Comparison of ENCODE assay signal across 9 mouse cellular contexts in genomic region chr5:4755326-4755725, GRCm38 (mm10). TPM values are rescaled to one million over a fixed set of nuclear protein-coding genes. Genes with fewer than 3 reads are reported as not detected.
DNase-seq lines count a peak whose midpoint lies in the region; ATAC-seq and TF ChIP-seq lines count a peak whose summit lies in the region.
"Had no signal": no experiment of that assay in that cellular context is flagged by ENCODE, and none has a peak within 500 bp of the region (broad histone marks: within the 10 kb centered on the region; RNA-seq: fewer than 3 reads in every experiment).

No protein-coding gene starts in this region.

- no peak for DNase-seq in heart, embryonic 10.5 days (ENCODE audit: low spot score)
- no peak for DNase-seq in heart, adult 18-20 months
- no peak for DNase-seq in forebrain, embryonic 14.5 days (ENCODE audit: low spot score)
- DNase-seq in liver, embryonic 14.5 days (ENCODE audit: low read depth in 3 of 3, low spot score in 3 of 3): no peak
- DNase-seq in frontal cortex, postnatal 36 days (ENCODE audit: low spot score in 2 of 2): no peak
- no peak for DNase-seq in adrenal gland, postnatal 4 days (ENCODE audit: low spot score in 2 of 2)
- DNase-seq in urinary bladder, postnatal 4 days (ENCODE audit: low spot score in 2 of 2): no peak

- H3K27ac ChIP-seq in heart, embryonic 10.5 days: peak overlapping the region; percentile 97; the same call in 1 of the 2 replicates
- H3K27ac ChIP-seq in ES-Bruce4 (ENCODE audit: insufficient read depth, low read length): no peak overlapping the region
- H3K27ac ChIP-seq in forebrain, embryonic 14.5 days (ENCODE audit: low read depth, low read length): no peak overlapping the region
- H3K27ac ChIP-seq in liver, embryonic 14.5 days: no peak overlapping the region

- no peak for TF ChIP-seq EP300 in ES-Bruce4 (IDR thresholded peaks at IDR 0.05; ENCODE audit: insufficient read depth, low read depth, low read length)
- no peak for TF ChIP-seq EP300 in liver, embryonic 14.5 days (IDR thresholded peaks at IDR 0.05; ENCODE audit: low read depth)

- ATAC-seq in forebrain, embryonic 14.5 days: no peak
- ATAC-seq in liver, embryonic 14.5 days (ENCODE audit: insufficient read depth): no peak

- H3K9ac ChIP-seq in ES-Bruce4 (ENCODE audit: low read depth, poor library complexity, severe bottlenecking): no peak overlapping the region
- H3K9ac ChIP-seq in forebrain, embryonic 14.5 days (ENCODE audit: low read length): peak overlapping the region; percentile 95
- H3K9ac ChIP-seq in liver, embryonic 14.5 days (replicated peaks): no peak overlapping the region

- no peak for TF ChIP-seq CTCF in ES-Bruce4 (IDR thresholded peaks at IDR 0.05; ENCODE audit: low read depth, low read length)
- TF ChIP-seq CTCF in liver, embryonic 14.5 days (IDR thresholded peaks at IDR 0.05; ENCODE audit: low read depth): no peak

- H3K4me3 ChIP-seq in heart, embryonic 10.5 days: peak overlapping the region; percentile 78
- H3K4me3 ChIP-seq in ES-Bruce4 (ENCODE audit: low read depth, low read length): peak overlapping the region; percentile 67; the same call in 1 of the 2 replicates
- peak overlapping the region; percentile 88 for H3K4me3 ChIP-seq in forebrain, embryonic 14.5 days (ENCODE audit: low read depth, low read length)
- peak overlapping the region; percentile 14 to 54; a peak in 3 of 4 replicates for H3K4me3 ChIP-seq in liver, embryonic 14.5 days (ENCODE audit: insufficient read depth in 1 of 2, low read depth in 2 of 2, low read length in 2 of 2)

- H3K9me3 ChIP-seq in heart, embryonic 10.5 days: no peaks in the 10 kb centered on the region
- no peaks in the 10 kb centered on the region for H3K9me3 ChIP-seq in ES-Bruce4 (replicated peaks; ENCODE audit: control insufficient read depth, insufficient read depth, low read length, poor library complexity, severe bottlenecking)
- no peaks in the 10 kb centered on the region for H3K9me3 ChIP-seq in forebrain, embryonic 14.5 days (replicated peaks; ENCODE audit: control insufficient read depth, low read length)
- H3K9me3 ChIP-seq in liver, embryonic 14.5 days (ENCODE audit: control insufficient read depth, low read length): no peaks in the 10 kb centered on the region

- H3K4me2 ChIP-seq in forebrain, embryonic 14.5 days (ENCODE audit: low read length): peak overlapping the region; percentile 96
- no peak overlapping the region for H3K4me2 ChIP-seq in liver, embryonic 14.5 days (ENCODE audit: low read depth)

- peaks cover 33% of the 10 kb centered on the region for H3K4me1 ChIP-seq in heart, embryonic 10.5 days
- no peaks in the 10 kb centered on the region for H3K4me1 ChIP-seq in ES-Bruce4 (ENCODE audit: control insufficient read depth, insufficient read depth, low read length)
- peaks cover 27% of the 10 kb centered on the region for H3K4me1 ChIP-seq in forebrain, embryonic 14.5 days (ENCODE audit: control insufficient read depth, insufficient read depth, low read length)
- no peaks in the 10 kb centered on the region for H3K4me1 ChIP-seq in liver, embryonic 14.5 days (replicated peaks; ENCODE audit: control insufficient read depth in 2 of 2, insufficient read depth in 2 of 2, low read length in 1 of 2)

- 36% methylated on average over 11 of the region's 11 CpGs for WGBS in heart, embryonic 10.5 days
- 26% methylated on average over 11 of the region's 11 CpGs for WGBS in forebrain, embryonic 14.5 days
- WGBS in liver, embryonic 14.5 days (ENCODE audit: insufficient replicate concordance): 38% methylated on average over 11 of the region's 11 CpGs

- TF ChIP-seq POLR2A in ES-Bruce4 (IDR thresholded peaks at IDR 0.05; ENCODE audit: insufficient read depth, low read length): no peak

- H3K27me3 ChIP-seq in heart, embryonic 10.5 days (ENCODE audit: insufficient read depth, poor library complexity, severe bottlenecking): no peaks in the 10 kb centered on the region; the same call in 1 of the 2 replicates
- H3K27me3 ChIP-seq in ES-Bruce4 (ENCODE audit: control insufficient read depth, insufficient read depth, low read length, poor library complexity, severe bottlenecking): peaks cover 6% of the 10 kb centered on the region; the same call in 1 of the 2 replicates
- no peaks in the 10 kb centered on the region for H3K27me3 ChIP-seq in forebrain, embryonic 14.5 days (replicated peaks; ENCODE audit: control insufficient read depth, insufficient read depth, low read length)
- peaks cover 47% of the 10 kb centered on the region for H3K27me3 ChIP-seq in liver, embryonic 14.5 days (ENCODE audit: control insufficient read depth, insufficient read depth, low read length)
- H3K27me3 ChIP-seq: CH12.LX had no signal

- H3K36me3 ChIP-seq in heart, embryonic 10.5 days: peaks cover 2% of the 10 kb centered on the region; the same call in 1 of the 2 replicates
- H3K36me3 ChIP-seq in ES-Bruce4 (ENCODE audit: control insufficient read depth, insufficient read depth, low read length, poor library complexity, severe bottlenecking): no peaks in the 10 kb centered on the region
- H3K36me3 ChIP-seq in forebrain, embryonic 14.5 days (ENCODE audit: control insufficient read depth, insufficient read depth, low read length): peaks cover 4% of the 10 kb centered on the region; the same call in 1 of the 2 replicates
- H3K36me3 ChIP-seq in liver, embryonic 14.5 days (replicated peaks; ENCODE audit: control insufficient read depth, insufficient read depth, low read depth): no peaks in the 10 kb centered on the region

RNA-seq across cellular contexts. Expression of gene Fzd1, which starts 2.5 kb away (rescaled TPM):
- 12.9 and 25.1 TPM in 2 replicates for polyA plus RNA-seq in heart, embryonic 10.5 days (2016; fragmentation: Nextera tagmentation; extraction: Ambion mirVana)
- total RNA-seq in heart, adult 18-20 months (2021): 1 to 10 TPM; 8.5 to 9.1 TPM
- 1.6 and 1.9 TPM in 2 replicates for polyA plus RNA-seq in ES-Bruce4 (2011; ENCODE audit: insufficient read depth, insufficient read length, low read depth, missing spikeins)
- 16.4 and 17.3 TPM in 2 replicates for polyA plus RNA-seq in forebrain, embryonic 14.5 days (2014; fragmentation: Nextera tagmentation; extraction: Ambion mirVana)
- 3.6 and 3.9 TPM in 2 replicates for polyA plus RNA-seq in liver, embryonic 14.5 days (2012; rRNA removed)
- 2.6 and 2.8 TPM in 2 replicates for polyA plus RNA-seq in liver, embryonic 14.5 days (2014; fragmentation: Nextera tagmentation; extraction: Ambion mirVana)
- total RNA-seq in adrenal gland, postnatal 4 days (2021): 10 to 100 TPM; 23.2 to 32.7 TPM
- total RNA-seq: CH12.LX had no signal

Comparison
In these comparisons a context has a peak if more than half of its experiments do, and no peak if none do; other contexts are left out.
1. H3K4me3 ChIP-seq: peak in every context shown above with its lines; median percentile 88 in forebrain, embryonic 14.5 days; 78 in heart, embryonic 10.5 days; 67 in ES-Bruce4; 34 in liver, embryonic 14.5 days.